In the genomic region with DNA sequence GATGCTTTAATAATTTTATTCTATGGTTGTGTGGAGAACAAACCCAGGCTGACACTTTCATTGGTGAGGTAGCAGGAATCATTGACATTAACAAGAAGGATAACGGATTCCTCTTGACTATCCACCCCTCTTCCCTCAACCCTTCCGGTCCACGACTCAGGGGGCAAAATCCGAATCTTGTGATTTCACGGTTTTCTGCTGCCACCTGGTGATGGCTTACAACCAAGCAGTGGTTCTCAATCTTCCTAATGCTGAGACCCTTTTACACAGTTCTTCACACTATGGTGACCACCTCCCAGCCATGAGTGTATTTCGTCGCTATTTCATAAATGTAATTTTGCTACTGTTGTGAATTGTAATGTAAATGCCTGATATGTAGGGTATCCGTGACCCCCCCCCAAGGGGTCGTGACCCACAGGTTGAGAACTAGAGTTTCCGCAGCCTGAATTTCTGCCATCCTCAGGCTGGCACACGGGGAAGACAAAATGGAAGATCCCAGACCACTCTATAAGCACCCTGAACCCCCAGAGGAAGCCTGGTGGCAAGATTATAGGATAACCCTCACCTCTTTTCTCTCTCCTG, we compare ENCODE assay signal across 9 mouse cellular contexts. TPM values are rescaled to one million over a fixed set of nuclear protein-coding genes. Genes with fewer than 3 reads are reported as not detected.
DNase-seq lines count a peak whose midpoint lies in the region; ATAC-seq and TF ChIP-seq lines count a peak whose summit lies in the region.
"Had no signal": no experiment of that assay in that cellular context is flagged by ENCODE, and none has a peak within 500 bp of the region (broad histone marks: within the 10 kb centered on the region; RNA-seq: fewer than 3 reads in every experiment).

No protein-coding gene starts in this region.

- H3K4me2 ChIP-seq in forebrain, embryonic 14.5 days (ENCODE audit: low read length), result no peak overlapping the region
- no peak overlapping the region for H3K4me2 ChIP-seq in forebrain, embryonic 16.5 days (ENCODE audit: low read length)
- no peak overlapping the region for H3K4me2 ChIP-seq in midbrain, postnatal 0 days (ENCODE audit: low read depth, low read length, poor library complexity, severe bottlenecking)
- no peak overlapping the region for H3K4me2 ChIP-seq in midbrain, embryonic 16.5 days (ENCODE audit: low read length)
- no peak overlapping the region for H3K4me2 ChIP-seq in lung, embryonic 15.5 days

- no peaks in the 10 kb centered on the region for H3K4me1 ChIP-seq in forebrain, embryonic 14.5 days (ENCODE audit: control insufficient read depth, insufficient read depth, low read length)
- no peaks in the 10 kb centered on the region for H3K4me1 ChIP-seq in forebrain, embryonic 16.5 days (replicated peaks; ENCODE audit: control insufficient read depth, insufficient read depth, low read length)
- H3K4me1 ChIP-seq in midbrain, postnatal 0 days (ENCODE audit: insufficient read depth, low read length), result no peaks in the 10 kb centered on the region
- H3K4me1 ChIP-seq in midbrain, embryonic 16.5 days (ENCODE audit: control insufficient read depth, insufficient read depth, low read length), result no peaks in the 10 kb centered on the region
- H3K4me1 ChIP-seq in lung, embryonic 15.5 days, result no peaks in the 10 kb centered on the region

- peak; percentile 76 for TF ChIP-seq CTCF in midbrain, postnatal 0 days (IDR thresholded peaks at IDR 0.05)

- H3K9ac ChIP-seq in forebrain, embryonic 14.5 days (ENCODE audit: low read length), result no peak overlapping the region
- H3K9ac ChIP-seq in forebrain, embryonic 16.5 days (replicated peaks; ENCODE audit: low read depth, low read length), result no peak overlapping the region
- H3K9ac ChIP-seq in midbrain, postnatal 0 days (replicated peaks; ENCODE audit: low read length, poor library complexity, severe bottlenecking), result no peak overlapping the region
- H3K9ac ChIP-seq in midbrain, embryonic 16.5 days (ENCODE audit: low read depth, low read length), result no peak overlapping the region
- H3K9ac ChIP-seq in lung, embryonic 15.5 days, result no peak overlapping the region

- H3K4me3 ChIP-seq in forebrain, embryonic 14.5 days (ENCODE audit: low read depth, low read length), result no peak overlapping the region
- H3K4me3 ChIP-seq in forebrain, embryonic 16.5 days (replicated peaks; ENCODE audit: low read length), result no peak overlapping the region
- no peak overlapping the region for H3K4me3 ChIP-seq in midbrain, postnatal 0 days (ENCODE audit: low read depth, low read length)
- no peak overlapping the region for H3K4me3 ChIP-seq in midbrain, embryonic 16.5 days (ENCODE audit: low read depth, low read length)
- H3K4me3 ChIP-seq in lung, embryonic 15.5 days, result no peak overlapping the region

- no peaks in the 10 kb centered on the region for H3K9me3 ChIP-seq in forebrain, embryonic 14.5 days (replicated peaks; ENCODE audit: control insufficient read depth, low read length)
- no peaks in the 10 kb centered on the region for H3K9me3 ChIP-seq in forebrain, embryonic 16.5 days (ENCODE audit: control insufficient read depth, low read length)
- H3K9me3 ChIP-seq in midbrain, postnatal 0 days (ENCODE audit: low read length), result no peaks in the 10 kb centered on the region
- H3K9me3 ChIP-seq in midbrain, embryonic 16.5 days (replicated peaks; ENCODE audit: control insufficient read depth, low read length, poor library complexity, severe bottlenecking), result no peaks in the 10 kb centered on the region
- H3K9me3 ChIP-seq in lung, embryonic 15.5 days, result no peaks in the 10 kb centered on the region

- peak; percentile 29; the same call in 1 of the 2 replicates for ATAC-seq in forebrain, embryonic 14.5 days
- ATAC-seq in forebrain, embryonic 16.5 days, result no peak
- no peak for ATAC-seq in midbrain, postnatal 0 days (ENCODE audit: low FRiP score)
- no peak for ATAC-seq in midbrain, embryonic 16.5 days
- peak; percentile 39; the same call in 1 of the 2 replicates for ATAC-seq in lung, embryonic 15.5 days (ENCODE audit: borderline replicate concordance, extremely low read depth, low FRiP score, low TSS enrichment)

- no peak overlapping the region for H3K27ac ChIP-seq in forebrain, embryonic 14.5 days (ENCODE audit: low read depth, low read length)
- H3K27ac ChIP-seq in forebrain, embryonic 16.5 days (ENCODE audit: low read length), result no peak overlapping the region
- no peak overlapping the region for H3K27ac ChIP-seq in midbrain, postnatal 0 days (ENCODE audit: low read depth, low read length)
- H3K27ac ChIP-seq in midbrain, embryonic 16.5 days (ENCODE audit: low read length), result no peak overlapping the region
- no peak overlapping the region for H3K27ac ChIP-seq in lung, embryonic 15.5 days

- no peaks in the 10 kb centered on the region for H3K27me3 ChIP-seq in forebrain, embryonic 14.5 days (replicated peaks; ENCODE audit: control insufficient read depth, insufficient read depth, low read length)
- H3K27me3 ChIP-seq in forebrain, embryonic 16.5 days (replicated peaks; ENCODE audit: control insufficient read depth, insufficient read depth, low read length), result no peaks in the 10 kb centered on the region
- no peaks in the 10 kb centered on the region for H3K27me3 ChIP-seq in midbrain, postnatal 0 days (ENCODE audit: insufficient read depth, low read length)
- H3K27me3 ChIP-seq in midbrain, embryonic 16.5 days (ENCODE audit: control insufficient read depth, insufficient read depth, low read depth, low read length), result no peaks in the 10 kb centered on the region
- no peaks in the 10 kb centered on the region for H3K27me3 ChIP-seq in lung, embryonic 15.5 days

- intact Hi-C loops in left cerebral cortex, postnatal 25 days (cut with DNase I), result loop anchor here (2.0 to 10.0 kb wide), 2 partner anchors 337 to 521 kb away; no protein-coding TSS in a partner anchor

- peak; percentile 23 for DNase-seq in forebrain, embryonic 14.5 days (ENCODE audit: low spot score)
- peak; percentile 46 for DNase-seq in midbrain, postnatal 0 days (ENCODE audit: low spot score)
- DNase-seq in thymus, postnatal 25 days, result peak; percentile 74
- no peak for DNase-seq in left cerebral cortex, postnatal 25 days (ENCODE audit: low spot score in 2 of 2)
- no peak for DNase-seq in right cerebral cortex, adult 18-20 months

- WGBS in forebrain, embryonic 14.5 days, result 69% methylated on average over 11 of the region's 11 CpGs
- 62% methylated on average over 11 of the region's 11 CpGs for WGBS in forebrain, embryonic 16.5 days
- WGBS in midbrain, postnatal 0 days, result 57% methylated on average over 11 of the region's 11 CpGs
- WGBS in midbrain, embryonic 16.5 days, result 62% methylated on average over 11 of the region's 11 CpGs
- WGBS in lung, embryonic 15.5 days, result 53% methylated on average over 11 of the region's 11 CpGs

- no peaks in the 10 kb centered on the region for H3K36me3 ChIP-seq in forebrain, embryonic 14.5 days (ENCODE audit: control insufficient read depth, insufficient read depth, low read length)
- H3K36me3 ChIP-seq in forebrain, embryonic 16.5 days (ENCODE audit: control insufficient read depth, insufficient read depth), result no peaks in the 10 kb centered on the region
- H3K36me3 ChIP-seq in midbrain, postnatal 0 days (ENCODE audit: insufficient read depth, low read length), result no peaks in the 10 kb centered on the region
- no peaks in the 10 kb centered on the region for H3K36me3 ChIP-seq in midbrain, embryonic 16.5 days (ENCODE audit: control insufficient read depth, insufficient read depth, low read length)
- H3K36me3 ChIP-seq in lung, embryonic 15.5 days, result no peaks in the 10 kb centered on the region
- H3K36me3 ChIP-seq: G1E had no signal

RNA-seq across cellular contexts. Expression of a gene that starts 52.7 kb away (rescaled TPM):
- 0.17 TPM in 1 of 2 replicates, not detected in the other for polyA plus RNA-seq in forebrain, embryonic 14.5 days (2014; fragmentation: Nextera tagmentation; extraction: Ambion mirVana)
- 0.22 TPM in 1 of 2 replicates, not detected in the other for polyA plus RNA-seq in forebrain, embryonic 16.5 days (2015; fragmentation: Nextera tagmentation; extraction: Ambion mirVana)
- total RNA-seq in midbrain, postnatal 0 days (2014; rRNA removed), result 0.05 TPM in 1 of 2 replicates, not detected in the other
- polyA plus RNA-seq in midbrain, postnatal 0 days (2015; fragmentation: Nextera tagmentation; extraction: Ambion mirVana), result 0.32 and 0.46 TPM in 2 replicates
- 0.20 and 0.30 TPM in 2 replicates for polyA plus RNA-seq in midbrain, embryonic 16.5 days (2015; fragmentation: Nextera tagmentation; extraction: Ambion mirVana)
- 0.17 TPM in 1 of 2 replicates, not detected in the other for polyA plus RNA-seq in lung, embryonic 15.5 days (2015; fragmentation: Nextera tagmentation; extraction: Ambion mirVana)
- total RNA-seq in left cerebral cortex, postnatal 25 days (2021), result not detected
- polyA plus RNA-seq: G1E had no signal

Comparison
In these comparisons a context has a peak if more than half of its experiments do, and no peak if none do; other contexts are left out.
1. ATAC-seq: peak in forebrain, embryonic 14.5 days (single experiment) and lung, embryonic 15.5 days (single experiment); none in forebrain, embryonic 16.5 days (single experiment), midbrain, postnatal 0 days (single experiment) and midbrain, embryonic 16.5 days (single experiment).
2. DNase-seq: peak in forebrain, embryonic 14.5 days (single experiment), midbrain, postnatal 0 days (single experiment) and thymus, postnatal 25 days (single experiment); none in left cerebral cortex, postnatal 25 days (0 of 2) and right cerebral cortex, adult 18-20 months (single experiment).